Mouse (Mus musculus): Measurements from ENCODE around the gene Cdh12.
"Not testable (repeated sequence)": the region's sequence is repeated elsewhere in the genome, so short reads cannot be mapped to it uniquely, and the experiment has no call there.

Cdh12 gene

GRCm38 (mm10) chr15:21110874-21111603 lies 662.0 kb downstream of the Cdh12 start:
- no peak for DNase-seq

- not testable (repeated sequence) for DNase-seq
Observed at GRCm38 (mm10) chr15:21114775-21115174, 665.7 kb downstream of the Cdh12 start.

- no peak for DNase-seq
Observed at GRCm38 (mm10) chr15:21130660-21131059, 681.6 kb downstream of the Cdh12 start.

- DNase-seq = no peak
Observed at GRCm38 (mm10) chr15:21132999-21133398, 683.9 kb downstream of the Cdh12 start.

- DNase-seq = no peak
Observed at GRCm38 (mm10) chr15:21146896-21147295, 697.8 kb downstream of the Cdh12 start.

- no peak for DNase-seq
Observed at GRCm38 (mm10) chr15:21153602-21154001, 704.5 kb downstream of the Cdh12 start.

- no peak for DNase-seq
Observed at GRCm38 (mm10) chr15:21179727-21180126, 730.7 kb downstream of the Cdh12 start.

GRCm38 (mm10) chr15:21180191-21180590 lies 731.1 kb downstream of the Cdh12 start:
- DNase-seq = no peak

GRCm38 (mm10) chr15:21185799-21186198 lies 736.7 kb downstream of the Cdh12 start:
- no peak for DNase-seq

GRCm38 (mm10) chr15:21210089-21210488 lies 761.0 kb downstream of the Cdh12 start:
- not testable (repeated sequence) for DNase-seq

- no peak for DNase-seq
Observed at GRCm38 (mm10) chr15:21223006-21223405, 773.9 kb downstream of the Cdh12 start.

- no peak for DNase-seq
Observed at GRCm38 (mm10) chr15:21261318-21261717, 812.3 kb downstream of the Cdh12 start.

- DNase-seq = no peak
Observed at GRCm38 (mm10) chr15:21269856-21270255, 820.8 kb downstream of the Cdh12 start.

- no peak for DNase-seq
Observed at GRCm38 (mm10) chr15:21297051-21297450, 848.0 kb downstream of the Cdh12 start.

- DNase-seq = no peak
Observed at GRCm38 (mm10) chr15:21315457-21315856, 866.4 kb downstream of the Cdh12 start.

GRCm38 (mm10) chr15:21343853-21344252 lies 894.8 kb downstream of the Cdh12 start:
- no peak for DNase-seq

GRCm38 (mm10) chr15:21344323-21344722 lies 895.3 kb downstream of the Cdh12 start:
- no peak for DNase-seq

- no peak for DNase-seq
Observed at GRCm38 (mm10) chr15:21344749-21345148, 895.7 kb downstream of the Cdh12 start.

GRCm38 (mm10) chr15:21355356-21356101 lies 906.5 kb downstream of the Cdh12 start:
- DNase-seq = no peak

GRCm38 (mm10) chr15:21366366-21366765 lies 917.3 kb downstream of the Cdh12 start:
- no peak for DNase-seq

- no peak for DNase-seq
Observed at GRCm38 (mm10) chr15:21375460-21375859, 926.4 kb downstream of the Cdh12 start.

GRCm38 (mm10) chr15:21375871-21376270 lies 926.8 kb downstream of the Cdh12 start:
- no peak for DNase-seq

- not testable (repeated sequence) for DNase-seq
Observed at GRCm38 (mm10) chr15:21391442-21391841, 942.4 kb downstream of the Cdh12 start.

- no peak for DNase-seq
Observed at GRCm38 (mm10) chr15:21393080-21393479, 944.0 kb downstream of the Cdh12 start.

All from kidney, adult 9 months (tissue).